Comparison of ENCODE assay signal across 15 mouse cellular contexts in genomic region chr12:79813566-79814305, GRCm38 (mm10).
DNase-seq lines count a peak whose midpoint lies in the region; ATAC-seq and TF ChIP-seq lines count a peak whose summit lies in the region.
"Had no signal": no experiment of that assay in that cellular context is flagged by ENCODE, and none has a peak within 500 bp of the region (broad histone marks: within the 10 kb centered on the region; RNA-seq: fewer than 3 reads in every experiment).

No protein-coding gene starts in this region.

- no peak for TF ChIP-seq EP300 in CH12.LX (IDR thresholded peaks at IDR 0.05; ENCODE audit: low read length)

- H3K4me1 ChIP-seq in kidney, embryonic 14.5 days (ENCODE audit: control insufficient read depth, insufficient read depth, low read length): peaks cover 35% of the 10 kb centered on the region
- H3K4me1 ChIP-seq in CH12.LX (ENCODE audit: control insufficient read depth in 1 of 2, insufficient read depth in 2 of 2): peaks cover 2 to 24% of the 10 kb centered on the region in 2 experiments; a peak in 2 of 4 replicates
- H3K4me1 ChIP-seq in forebrain, embryonic 13.5 days: peaks cover 28% of the 10 kb centered on the region
- H3K4me1 ChIP-seq in limb, embryonic 10.5 days: peaks cover 65% of the 10 kb centered on the region

- no peaks in the 10 kb centered on the region for H3K36me3 ChIP-seq in kidney, embryonic 14.5 days (ENCODE audit: control insufficient read depth, insufficient read depth, low read length)
- no peaks in the 10 kb centered on the region for H3K36me3 ChIP-seq in CH12.LX (replicated peaks in 1 of 2; ENCODE audit: control insufficient read depth in 1 of 2, insufficient read depth in 1 of 2, low read length in 1 of 2)
- no peaks in the 10 kb centered on the region for H3K36me3 ChIP-seq in forebrain, embryonic 13.5 days (ENCODE audit: poor library complexity, severe bottlenecking)
- no peaks in the 10 kb centered on the region for H3K36me3 ChIP-seq in limb, embryonic 10.5 days
- H3K36me3 ChIP-seq: stomach, embryonic 15.5 days had no signal

- no peak for DNase-seq in kidney, postnatal 25 days
- DNase-seq in CH12.LX (ENCODE audit: extremely low read depth): peak; percentile 48
- no peak for DNase-seq in limb, embryonic 10.5 days (ENCODE audit: low spot score)
- DNase-seq in frontal cortex, adult 2 months (ENCODE audit: extremely low spot score in 1 of 2, low spot score in 1 of 2): no peak
- no peak for DNase-seq in cerebellum, adult 18-20 months
- no peak for DNase-seq in urinary bladder, postnatal 4 days (ENCODE audit: low spot score in 2 of 2)
- DNase-seq: heart, postnatal 14 days; liver; lung, postnatal 10 days; right cerebral cortex, postnatal 14 days; thymus, postnatal 4 days had no signal

- WGBS in kidney, embryonic 14.5 days: 49% methylated on average over 8 of the region's 8 CpGs
- WGBS in forebrain, embryonic 13.5 days: 6% methylated on average over 8 of the region's 8 CpGs
- 38% methylated on average over 8 of the region's 8 CpGs for WGBS in limb, embryonic 10.5 days

- H3K27ac ChIP-seq in kidney, embryonic 14.5 days (ENCODE audit: low read depth, low read length): peak overlapping the region; percentile 55
- H3K27ac ChIP-seq in CH12.LX (ENCODE audit: insufficient read depth, low read depth): no peak overlapping the region
- H3K27ac ChIP-seq in forebrain, embryonic 13.5 days: no peak overlapping the region
- H3K27ac ChIP-seq in limb, embryonic 10.5 days: peak overlapping the region; percentile 85
- H3K27ac ChIP-seq: left cerebral cortex, adult 2 months; stomach, embryonic 15.5 days had no signal

- H3K4me3 ChIP-seq in kidney, embryonic 14.5 days (ENCODE audit: low read length): no peak overlapping the region
- no peak overlapping the region for H3K4me3 ChIP-seq in CH12.LX (replicated peaks in 1 of 3; ENCODE audit: low read depth in 2 of 3, low read length in 2 of 3, poor library complexity in 1 of 3)
- H3K4me3 ChIP-seq in forebrain, embryonic 13.5 days: no peak overlapping the region
- H3K4me3 ChIP-seq in limb, embryonic 10.5 days: no peak overlapping the region
- H3K4me3 ChIP-seq: left cerebral cortex, adult 2 months; stomach, embryonic 15.5 days had no signal

- in situ Hi-C loops in CH12.LX (cut with MboI; ENCODE audit: low pct_ligation_motif_present, low pct_unique_long_range_greater_than_20kb, low sequenced_read_pairs): no loop called here

- no peaks in the 10 kb centered on the region for H3K79me2 ChIP-seq in CH12.LX (replicated peaks; ENCODE audit: control insufficient read depth, extremely low read depth, insufficient read depth, poor library complexity, severe bottlenecking)

- no peak overlapping the region for H3K4me2 ChIP-seq in kidney, embryonic 14.5 days (replicated peaks; ENCODE audit: low read depth, low read length)
- no peak overlapping the region for H3K4me2 ChIP-seq in CH12.LX (ENCODE audit: insufficient read depth, low read depth, poor library complexity, severe bottlenecking)
- H3K4me2 ChIP-seq in forebrain, embryonic 13.5 days: peak overlapping the region; percentile 42
- H3K4me2 ChIP-seq: stomach, embryonic 15.5 days had no signal

- no peak for TF ChIP-seq CTCF in CH12.LX (conservative IDR thresholded peaks at IDR 0.05 in 1 of 2, IDR thresholded peaks at IDR 0.05 in 1 of 2; ENCODE audit: low read depth in 2 of 2, low read length in 2 of 2)

- no peaks in the 10 kb centered on the region for H3K27me3 ChIP-seq in kidney, embryonic 14.5 days (ENCODE audit: control insufficient read depth, insufficient read depth, low read length)
- H3K27me3 ChIP-seq in CH12.LX (replicated peaks): no peaks in the 10 kb centered on the region
- H3K27me3 ChIP-seq in forebrain, embryonic 13.5 days: peaks cover 16% of the 10 kb centered on the region; the same call in 1 of the 2 replicates
- H3K27me3 ChIP-seq in limb, embryonic 10.5 days (ENCODE audit: low read depth, poor library complexity, severe bottlenecking): 0 out of 2 replicates have a peak, but pooled peaks cover 4% of the 10 kb centered on the region
- H3K27me3 ChIP-seq: stomach, embryonic 15.5 days had no signal

- no peak overlapping the region for H3K9ac ChIP-seq in kidney, embryonic 14.5 days (ENCODE audit: low read depth, low read length)
- H3K9ac ChIP-seq in CH12.LX (ENCODE audit: insufficient read depth, low read depth): no peak overlapping the region
- H3K9ac ChIP-seq in forebrain, embryonic 13.5 days: no peak overlapping the region
- H3K9ac ChIP-seq: stomach, embryonic 15.5 days had no signal

- dilution Hi-C loops in CH12.LX (cut with MboI; ENCODE audit: extremely low pct_ligation_motif_present, extremely low pct_unique_long_range_greater_than_20kb, low sequenced_read_pairs): no loop called here

- no peak for ATAC-seq in kidney, embryonic 14.5 days (ENCODE audit: low FRiP score, low TSS enrichment)
- no peak; the same call in 1 of the 2 replicates for ATAC-seq in forebrain, embryonic 13.5 days

- no peaks in the 10 kb centered on the region for H3K9me3 ChIP-seq in kidney, embryonic 14.5 days (ENCODE audit: control insufficient read depth, low read length)
- no peaks in the 10 kb centered on the region for H3K9me3 ChIP-seq in CH12.LX (replicated peaks; ENCODE audit: low read length)
- no peaks in the 10 kb centered on the region for H3K9me3 ChIP-seq in forebrain, embryonic 13.5 days (replicated peaks)
- no peaks in the 10 kb centered on the region for H3K9me3 ChIP-seq in limb, embryonic 10.5 days (replicated peaks)
- H3K9me3 ChIP-seq: stomach, embryonic 15.5 days had no signal

- TF ChIP-seq RAD21 in CH12.LX (IDR thresholded peaks at IDR 0.05; ENCODE audit: low read depth, low read length): no peak

- TF ChIP-seq POLR2A in CH12.LX (IDR thresholded peaks at IDR 0.05; ENCODE audit: low read depth, low read length): no peak

TF ChIP-seq in CH12.LX, 34 proteins besides CTCF, POLR2A, EP300 and RAD21:
- TF ChIP-seq IRF4 (IDR thresholded peaks at IDR 0.05; ENCODE audit: low read depth, low read length): no peak
- TF ChIP-seq CHD1 (IDR thresholded peaks at IDR 0.05; ENCODE audit: low read depth, low read length): no peak
- TF ChIP-seq USF2 (conservative IDR thresholded peaks at IDR 0.05; ENCODE audit: low read depth, low read length): no peak
- TF ChIP-seq MAX (IDR thresholded peaks at IDR 0.05; ENCODE audit: low read length): no peak
- TF ChIP-seq SMC3 (IDR thresholded peaks at IDR 0.05; ENCODE audit: low read depth, low read length): no peak
- no peak for TF ChIP-seq MAFK (IDR thresholded peaks at IDR 0.05; ENCODE audit: insufficient replicate concordance, low read length)
- no peak for TF ChIP-seq ELF1 (IDR thresholded peaks at IDR 0.05; ENCODE audit: low read depth, low read length)

Comparison
In these comparisons a context has a peak if more than half of its experiments do, and no peak if none do; other contexts are left out.
1. H3K27ac ChIP-seq: peak in kidney, embryonic 14.5 days (single experiment) and limb, embryonic 10.5 days (single experiment); none in CH12.LX (single experiment) and forebrain, embryonic 13.5 days (single experiment).